Mouse (Mus musculus) large intestine, adult 2 months (tissue): Measurements from ENCODE around the gene Dph5. TPM values are rescaled to one million over a fixed set of nuclear protein-coding genes. Genes with fewer than 3 reads are reported as not detected.
"Not testable (repeated sequence)": the region's sequence is repeated elsewhere in the genome, so short reads cannot be mapped to it uniquely, and the experiment has no call there.

Source experiments
- DNase-seq: peaks from one replicate; pipeline ENCODE4 v3.0.0-alpha.2; 2012; ENCODE audit warnings: low read depth, low spot score
- WGBS: fragments of 180-500 bp; shearing (Covaris S2); methylation state at CpG from one replicate; pipeline ENCODE4 v1.1.7; 2018; 5-methylcytosine and 5-hydroxymethylcytosine counted together
- polyA plus RNA-seq: library from polyadenylated mRNA; depleted of rRNA; stranded (reverse); fragments of >200 nt; gene quantifications from 2 replicates; pipeline ENCODE4 v1.2.3, GENCODE M21; 2012; rRNA removed

Dph5 gene
- 5.1 and 5.3 TPM in 2 replicates for polyA plus RNA-seq

GRCm38 (mm10) chr3:115887427-115888309, at the start of gene Dph5:
Gene Dph5 (plus strand): TSS chr3:115887837.
- peak; percentile 77 for DNase-seq
- under 1% methylated on average over 40 of the region's 40 CpGs for WGBS

- no peak for DNase-seq
- 81% methylated on average over 3 of the region's 3 CpGs for WGBS
These were observed 43.1 kb upstream of the Dph5 start for GRCm38 (mm10) chr3:115844566-115844965.

GRCm38 (mm10) chr3:115845032-115845618, 42.5 kb upstream of the Dph5 start:
- 76% methylated on average over 5 of the region's 5 CpGs for WGBS
- no peak for DNase-seq

- 83% methylated on average over 1 of the region's 1 CpGs for WGBS
These were observed 41.9 kb upstream of the Dph5 start for GRCm38 (mm10) chr3:115845724-115846123.

GRCm38 (mm10) chr3:115846153-115846552, 41.5 kb upstream of the Dph5 start:
- 85% methylated on average over 5 of the region's 5 CpGs for WGBS
- DNase-seq = no peak

More at GRCm38 (mm10) chr3:115845724-115846123, 41.9 kb upstream of the Dph5 start:
- no peak for DNase-seq

GRCm38 (mm10) chr3:115848686-115849480, 38.8 kb upstream of the Dph5 start:
- no peak for DNase-seq
- WGBS = 70% methylated on average over 11 of the region's 11 CpGs

GRCm38 (mm10) chr3:115850946-115851345, 36.7 kb upstream of the Dph5 start:
- 72% methylated on average over 4 of the region's 4 CpGs for WGBS
- no peak for DNase-seq

GRCm38 (mm10) chr3:115854672-115855191, 32.9 kb upstream of the Dph5 start:
- DNase-seq = no peak
- 91% methylated on average over 7 of the region's 7 CpGs for whole genome bisulfite sequencing

GRCm38 (mm10) chr3:115855576-115855975, 32.1 kb upstream of the Dph5 start:
- WGBS = 77% methylated on average over 10 of the region's 10 CpGs
- no peak for DNase-seq

GRCm38 (mm10) chr3:115856484-115857022, 31.1 kb upstream of the Dph5 start:
- 30% methylated on average over 8 of the region's 8 CpGs for WGBS
- no peak for DNase-seq

GRCm38 (mm10) chr3:115857436-115857835, 30.2 kb upstream of the Dph5 start:
- 90% methylated on average over 10 of the region's 10 CpGs for WGBS

GRCm38 (mm10) chr3:115858822-115859221, 28.8 kb upstream of the Dph5 start:
- WGBS = 62% methylated on average over 3 of the region's 3 CpGs
- no peak for DNase-seq

More at GRCm38 (mm10) chr3:115857436-115857835, 30.2 kb upstream of the Dph5 start:
- no peak for DNase-seq

- WGBS = 71% methylated on average over 1 of the region's 1 CpGs
- DNase-seq = not testable (repeated sequence)
These were observed 26.9 kb upstream of the Dph5 start for GRCm38 (mm10) chr3:115860780-115861179.

- 72% methylated on average over 4 of the region's 4 CpGs for WGBS
- DNase-seq = no peak
These were observed 24.1 kb upstream of the Dph5 start for GRCm38 (mm10) chr3:115863487-115863886.

GRCm38 (mm10) chr3:115867150-115867549, 20.5 kb upstream of the Dph5 start:
- no peak for DNase-seq
- WGBS = 67% methylated on average over 4 of the region's 4 CpGs

- WGBS = 32% methylated on average over 1 of the region's 1 CpGs
- DNase-seq = no peak
These were observed 19.7 kb upstream of the Dph5 start for GRCm38 (mm10) chr3:115867901-115868300.

- no peak for DNase-seq
- 60% methylated on average over 2 of the region's 2 CpGs for WGBS
These were observed 18.3 kb upstream of the Dph5 start for GRCm38 (mm10) chr3:115869360-115869759.

GRCm38 (mm10) chr3:115875551-115875950, 12.1 kb upstream of the Dph5 start:
- 14% methylated on average over 6 of the region's 6 CpGs for WGBS
- DNase-seq = no peak

- DNase-seq = no peak
- WGBS = 78% methylated on average over 1 of the region's 1 CpGs
These were observed 10.5 kb upstream of the Dph5 start for GRCm38 (mm10) chr3:115877133-115877532.

- DNase-seq = no peak
- 71% methylated on average over 1 of the region's 1 CpGs for WGBS
These were observed 3.6 kb upstream of the Dph5 start for GRCm38 (mm10) chr3:115884086-115884485.
